Mouse (Mus musculus) forebrain, postnatal 0 days (tissue): ENCODE results near the gene Ipo4. TPM values are rescaled to one million over a fixed set of nuclear protein-coding genes. Genes with fewer than 3 reads are reported as not detected.

Experiments used
- ATAC-seq: fragments of 200-750 bp; cut with Nextera tagmentation; 2 replicates; pipeline ENCODE4 v1.8.0; 2017; ENCODE audit warnings: mild to moderate bottlenecking, moderate library complexity
- DNase-seq: peaks from one replicate; pipeline ENCODE4 v3.0.0-alpha.2; 2015
- H3K27ac ChIP-seq: fragments of 300-500 bp; sonication (generic); 2 replicates; pipeline ENCODE4 v1.5.1; 2014; ENCODE audit warnings: low read depth, mild to moderate bottlenecking, antibody characterized with exemption, low read length, moderate library complexity, mixed read lengths
- H3K27me3 ChIP-seq: fragments of 300-500 bp; sonication (generic); 2 replicates; pipeline ENCODE4 v1.6.1; 2014; ENCODE audit warnings: mild to moderate bottlenecking, low read length, mixed read lengths; ENCODE audit not compliant: insufficient read depth
- H3K36me3 ChIP-seq: fragments of 300-500 bp; sonication (generic); 2 replicates; pipeline ENCODE4 v1.6.1; 2014; ENCODE audit warnings: mild to moderate bottlenecking, moderate library complexity; ENCODE audit not compliant: insufficient read depth
- H3K4me1 ChIP-seq: fragments of 300-500 bp; sonication (generic); 2 replicates; pipeline ENCODE4 v1.6.1; 2014; ENCODE audit warnings: antibody characterized with exemption; ENCODE audit not compliant: insufficient read depth
- H3K4me2 ChIP-seq: fragments of 300-500 bp; sonication (generic); 2 replicates; pipeline ENCODE4 v1.6.1; 2014; ENCODE audit warnings: low read depth, mild to moderate bottlenecking, moderate library complexity
- H3K4me3 ChIP-seq: fragments of 300-500 bp; sonication (generic); 2 replicates; pipeline ENCODE4 v1.5.1; 2014; ENCODE audit warnings: low read depth, low read length, mixed read lengths
- H3K9ac ChIP-seq: fragments of 300-500 bp; sonication (generic); 2 replicates; pipeline ENCODE4 v1.6.1; 2014; ENCODE audit warnings: mild to moderate bottlenecking
- H3K9me3 ChIP-seq: fragments of 300-500 bp; sonication (generic); 2 replicates; pipeline ENCODE4 v1.6.1; 2016; ENCODE audit warnings: low read length
- CTCF ChIP-seq: sonication (generic); IDR thresholded peaks from 2 replicates; pipeline ENCODE4 v1.5.1; 2016; ENCODE audit warnings: antibody characterized with exemption, control low read depth, low read depth
- WGBS: fragments of 180-500 bp; shearing (Covaris S2); extraction: QIAGEN DNeasy Blood & Tissue Kit; methylation state at CpG from one replicate; pipeline ENCODE4 v1.1.7; 2014; 5-methylcytosine and 5-hydroxymethylcytosine counted together
- polyA plus RNA-seq: library from polyadenylated mRNA; unstranded; fragments of >200 nt; fragmentation: Nextera tagmentation; extraction: Ambion mirVana; gene quantifications from 2 replicates; pipeline ENCODE4 v1.2.1, GENCODE M21; 2015
- total RNA-seq: library from RNA; depleted of rRNA; stranded (reverse); fragments of >200 nt; gene quantifications from 2 replicates; pipeline ENCODE4 v1.2.3, GENCODE M21; 2014

The Ipo4 gene
- total and polyA plus RNA-seq, 2 experiments from 2014 or later = 90.9 to 92.0 TPM

- peak within 1 kb of the TSS; percentile 33 for H3K4me3 ChIP-seq
- H3K27ac ChIP-seq = peak within 1 kb of the TSS; percentile 62; the same call in 1 of the 2 replicates
- DNase-seq (no peak), ATAC-seq (no peak)
- H3K9ac ChIP-seq = peak within 1 kb of the TSS; percentile 55
- H3K36me3 ChIP-seq = peaks cover 75% of the 10 kb centered on the region
- H3K4me2 ChIP-seq = peak within 1 kb of the TSS; percentile 47
- H3K9me3 ChIP-seq = no peaks in the 10 kb centered on the region
- no peaks in the 10 kb centered on the region for H3K4me1 ChIP-seq
- no peak for TF ChIP-seq CTCF
- H3K27me3 ChIP-seq = no peaks in the 10 kb centered on the region
- 90% methylated on average over 7 of the region's 7 CpGs for WGBS
Observed at GRCm38 (mm10) chr14:55603271-55603632, 32.5 kb downstream of the Ipo4 start, which contains the start of gene Irf9. Gene Irf9, plus strand, starts transcription at chr14:55603571.

- DNase-seq (no peak), ATAC-seq (no peak)
- Histone ChIP-seq H3K27me3 (no peaks in the 10 kb centered on the region), H3K27ac (no peak overlapping the region), H3K4me1 (no peaks in the 10 kb centered on the region), H3K36me3 (peaks cover 90% of the 10 kb centered on the region), H3K9me3 (no peaks in the 10 kb centered on the region), H3K4me3 (no peak overlapping the region), H3K9ac (no peak overlapping the region), H3K4me2 (no peak overlapping the region)
- TF ChIP-seq CTCF = no peak
- 95% methylated on average over 21 of the region's 21 CpGs for WGBS
Observed at GRCm38 (mm10) chr14:55598521-55599390, 37.0 kb downstream of the Ipo4 start.

- no peaks in the 10 kb centered on the region for H3K27me3 ChIP-seq
- peak; percentile 46 for DNase-seq
- no peaks in the 10 kb centered on the region for H3K9me3 ChIP-seq
- H3K27ac ChIP-seq = 0 out of 2 replicates have a peak overlapping the region, but pooled peaks have one; percentile 10
- peaks cover 70% of the 10 kb centered on the region for H3K36me3 ChIP-seq
- H3K9ac ChIP-seq = no peak overlapping the region; the same call in 1 of the 2 replicates
- ATAC-seq = no peak
- H3K4me3 ChIP-seq = no peak overlapping the region
- peaks cover 14% of the 10 kb centered on the region for H3K4me1 ChIP-seq
- TF ChIP-seq CTCF = no peak
- 68% methylated on average over 13 of the region's 13 CpGs for WGBS
- no peak overlapping the region for H3K4me2 ChIP-seq
Observed at GRCm38 (mm10) chr14:55596036-55596690, 39.6 kb downstream of the Ipo4 start.

- Histone ChIP-seq H3K36me3 (peaks cover 38% of the 10 kb centered on the region), H3K4me2 (peak overlapping the region; percentile 95), H3K4me3 (peak overlapping the region; percentile 80), H3K27me3 (no peaks in the 10 kb centered on the region), H3K4me1 (peaks cover 19% of the 10 kb centered on the region), H3K27ac (peak overlapping the region; percentile 82; the same call in 1 of the 2 replicates), H3K9me3 (no peaks in the 10 kb centered on the region), H3K9ac (peak overlapping the region; percentile 57)
- DNase-seq = no peak
- WGBS = 7% methylated on average over 16 of the region's 16 CpGs
- TF ChIP-seq CTCF = no peak
- ATAC-seq = no peak
Observed at GRCm38 (mm10) chr14:55592226-55592625, 43.5 kb downstream of the Ipo4 start.

GRCm38 (mm10) chr14:55591331-55591891 lies 44.3 kb downstream of the Ipo4 start, which contains the start of gene Rnf31:
Gene Rnf31, plus strand, starts transcription at chr14:55591708.
- no peaks in the 10 kb centered on the region for H3K9me3 ChIP-seq

DNA sequence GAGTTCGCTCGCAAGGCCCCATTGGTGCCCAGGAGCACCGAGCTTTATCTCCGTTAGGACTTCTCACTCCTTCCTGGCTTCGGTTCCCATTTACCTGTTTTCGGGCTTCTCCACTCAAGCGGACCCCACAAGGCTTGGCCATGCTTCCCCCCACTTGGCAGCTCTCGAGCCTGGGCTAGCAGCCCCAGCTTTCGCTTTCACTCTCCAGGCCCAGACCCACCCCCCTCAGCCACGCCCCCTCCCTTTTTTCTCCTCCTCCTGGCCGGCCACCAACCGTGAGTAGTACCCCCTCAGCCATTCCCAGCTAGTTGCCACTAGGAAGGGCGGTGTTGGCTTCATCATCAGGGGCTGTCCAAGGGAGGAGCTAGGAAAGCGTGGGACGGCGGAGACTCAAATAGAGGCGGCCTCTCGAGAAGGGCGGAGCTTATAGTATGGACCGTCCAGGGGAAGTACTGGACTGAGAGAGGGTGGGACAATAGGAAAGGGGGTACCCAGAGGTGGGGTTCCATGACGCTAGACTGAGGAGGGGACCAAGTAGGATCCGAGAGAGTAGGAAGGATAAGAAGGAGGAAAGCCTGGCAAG lies 44.9 kb downstream of the Ipo4 start, which contains the start of gene Psme2:
Gene Psme2, minus strand, starts transcription at position 366 of the 583 bp plus-strand sequence.
- 1% methylated on average over 22 of the region's 22 CpGs for WGBS
- Histone ChIP-seq H3K9ac (peak within 1 kb of the TSS; percentile 57), H3K4me2 (peak within 1 kb of the TSS; percentile 95), H3K4me3 (peak within 1 kb of the TSS; percentile 80), H3K9me3 (no peaks in the 10 kb centered on the region), H3K4me1 (peaks cover 19% of the 10 kb centered on the region), H3K27me3 (no peaks in the 10 kb centered on the region), H3K36me3 (peaks cover 24% of the 10 kb centered on the region), H3K27ac (peak within 1 kb of the TSS; percentile 82)
- DNase-seq (peak; percentile 95), ATAC-seq (peak; percentile 92)
- no peak for TF ChIP-seq CTCF

More at GRCm38 (mm10) chr14:55591331-55591891, 44.3 kb downstream of the Ipo4 start, which contains the start of gene Rnf31:
- ATAC-seq = peak; percentile 93
- no peaks in the 10 kb centered on the region for H3K27me3 ChIP-seq
- H3K36me3 ChIP-seq = peaks cover 30% of the 10 kb centered on the region
- peak within 1 kb of the TSS; percentile 80 for H3K4me3 ChIP-seq
- H3K9ac ChIP-seq = peak within 1 kb of the TSS; percentile 57
- no peak for TF ChIP-seq CTCF
- DNase-seq = peak; percentile 91
- peak within 1 kb of the TSS; percentile 82 for H3K27ac ChIP-seq
- peak within 1 kb of the TSS; percentile 95 for H3K4me2 ChIP-seq
- peaks cover 19% of the 10 kb centered on the region for H3K4me1 ChIP-seq
- 1% methylated on average over 33 of the region's 33 CpGs for whole genome bisulfite sequencing
